Mouse (Mus musculus) forebrain, embryonic 12.5 days (tissue): Measurements from ENCODE around the gene Tnni1. TPM values are rescaled to one million over a fixed set of nuclear protein-coding genes. Genes with fewer than 3 reads are reported as not detected.

Source experiments
- ATAC-seq: fragments of 200-750 bp; cut with Nextera tagmentation; 2 replicates; pipeline ENCODE4 v1.8.0; 2017; ENCODE audit warnings: moderate TSS enrichment; ENCODE audit not compliant: low FRiP score
- H3K27ac ChIP-seq: fragments of 300-500 bp; sonication (generic); 2 replicates; pipeline ENCODE4 v1.5.1; 2016; ENCODE audit warnings: mild to moderate bottlenecking
- H3K27me3 ChIP-seq: fragments of 300-500 bp; sonication (generic); 2 replicates; pipeline ENCODE4 v1.6.1; 2016; ENCODE audit warnings: mild to moderate bottlenecking
- H3K36me3 ChIP-seq: fragments of 300-500 bp; sonication (generic); replicated peaks from 2 replicates; pipeline ENCODE4 v1.6.1; 2016; ENCODE audit warnings: mild to moderate bottlenecking
- H3K4me1 ChIP-seq: fragments of 300-500 bp; sonication (generic); 2 replicates; pipeline ENCODE4 v1.6.1; 2016
- H3K4me2 ChIP-seq: fragments of 300-500 bp; sonication (generic); 2 replicates; pipeline ENCODE4 v1.6.1; 2016; ENCODE audit warnings: mild to moderate bottlenecking, moderate library complexity
- H3K4me3 ChIP-seq: fragments of 300-500 bp; sonication (generic); replicated peaks from 2 replicates; pipeline ENCODE4 v1.5.1; 2016; ENCODE audit warnings: mild to moderate bottlenecking
- H3K9ac ChIP-seq: fragments of 300-500 bp; sonication (generic); 2 replicates; pipeline ENCODE4 v1.6.1; 2016; ENCODE audit warnings: mild to moderate bottlenecking
- H3K9me3 ChIP-seq: fragments of 300-500 bp; sonication (generic); 2 replicates; pipeline ENCODE4 v1.6.1; 2016
- whole genome bisulfite sequencing: fragments of 180-500 bp; shearing (Covaris S2); methylation state at CpG from one replicate; pipeline ENCODE4 v1.1.7; 2016; 5-methylcytosine and 5-hydroxymethylcytosine counted together
- polyA plus RNA-seq: library from polyadenylated mRNA; unstranded; fragments of >200 nt; fragmentation: Nextera tagmentation; extraction: Ambion mirVana; gene quantifications from 2 replicates; pipeline ENCODE4 v1.2.1, GENCODE M21; 2016

Tnni1 gene
- polyA plus RNA-seq, 1 experiment from 2014 or later, result 1.4 TPM

DNA sequence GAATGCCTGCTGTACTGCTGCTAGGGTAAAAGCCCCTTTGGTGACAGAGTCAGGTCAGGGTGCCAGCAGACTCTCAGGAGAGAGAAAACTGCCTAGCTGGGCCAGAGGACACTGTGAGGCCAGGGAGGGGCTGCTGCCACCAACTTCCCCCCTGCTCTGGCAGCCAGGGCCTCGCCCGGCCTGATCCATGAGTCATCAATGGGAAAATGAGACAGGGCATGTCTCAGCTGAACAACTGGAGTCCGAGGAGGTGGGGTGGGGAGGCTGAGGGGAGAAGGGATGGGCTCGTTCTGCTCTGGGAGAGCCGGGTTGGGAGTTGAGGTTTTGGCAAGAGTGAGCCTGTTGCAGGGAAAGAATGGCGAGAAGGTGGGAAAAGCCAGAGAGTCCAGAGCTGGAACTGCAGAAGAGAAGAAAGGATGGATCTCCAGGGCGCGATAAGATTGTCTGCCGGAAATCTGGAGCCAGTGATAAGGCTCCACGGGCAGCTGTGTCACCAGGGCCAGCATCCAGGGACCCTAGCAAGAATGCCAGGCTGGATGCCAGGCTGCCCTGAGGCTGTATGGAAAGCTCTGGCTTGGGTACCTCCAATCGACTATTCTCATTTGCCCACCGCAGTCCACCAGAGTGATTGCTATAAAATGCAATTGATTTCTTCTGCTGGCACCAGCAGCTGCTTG lies 8.2 kb upstream of the Tnni1 start:
- Histone ChIP-seq H3K9ac (no peak overlapping the region), H3K36me3 (no peaks in the 10 kb centered on the region), H3K27ac (no peak overlapping the region), H3K4me1 (peaks cover 16% of the 10 kb centered on the region), H3K27me3 (peaks cover 8% of the 10 kb centered on the region), H3K4me3 (no peak overlapping the region), H3K9me3 (no peaks in the 10 kb centered on the region), H3K4me2 (no peak overlapping the region)
- no peak for ATAC-seq
- 69% methylated on average over 12 of the region's 12 CpGs for WGBS

DNA sequence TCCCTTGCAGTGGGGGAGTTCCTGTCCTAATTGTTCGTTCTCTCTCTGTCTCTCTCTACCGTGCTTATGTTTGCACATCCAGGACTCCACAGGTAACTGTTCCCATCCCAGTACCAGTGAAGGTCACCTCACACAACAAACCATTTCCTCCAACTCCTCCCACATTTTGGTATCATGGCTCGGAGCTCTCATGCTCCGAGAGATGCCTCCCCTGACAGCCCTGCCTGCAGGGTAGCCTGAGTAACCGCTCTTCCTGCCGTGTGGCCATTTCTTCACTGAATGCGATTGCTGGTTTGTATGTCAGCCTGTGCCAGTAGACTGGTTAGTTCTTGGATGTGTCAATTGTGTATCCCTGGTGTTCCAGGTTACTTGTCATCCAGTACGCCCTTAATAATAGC lies 7.7 kb upstream of the Tnni1 start:
- H3K27me3 ChIP-seq, result peaks cover 7% of the 10 kb centered on the region
- no peaks in the 10 kb centered on the region for H3K36me3 ChIP-seq
- WGBS, result 80% methylated on average over 8 of the region's 8 CpGs
- H3K9ac ChIP-seq, result no peak overlapping the region
- no peak overlapping the region for H3K4me3 ChIP-seq
- peaks cover 13% of the 10 kb centered on the region for H3K4me1 ChIP-seq
- no peak overlapping the region for H3K4me2 ChIP-seq
- ATAC-seq, result no peak
- H3K27ac ChIP-seq, result no peak overlapping the region
- H3K9me3 ChIP-seq, result no peaks in the 10 kb centered on the region

DNA sequence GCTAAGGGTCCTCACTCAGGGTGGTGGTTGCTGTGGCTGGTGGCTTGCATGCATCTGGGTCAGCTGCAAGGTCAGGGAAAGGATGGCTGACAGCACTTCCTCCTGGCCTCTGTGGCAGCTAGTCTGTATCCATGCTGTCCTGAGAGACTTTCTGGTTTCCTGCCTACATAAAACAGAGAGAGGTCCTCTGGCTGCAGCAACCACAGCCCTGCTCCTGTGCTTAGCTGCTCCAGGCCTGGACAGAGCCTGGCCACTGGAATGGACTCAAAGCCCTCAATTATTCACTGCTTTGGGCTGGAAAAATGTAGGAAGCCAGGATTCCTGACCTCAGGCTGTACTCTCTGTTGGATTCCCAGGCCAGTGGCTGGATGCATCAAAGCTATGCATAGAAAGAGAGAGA lies 2.6 kb upstream of the Tnni1 start:
- Histone ChIP-seq H3K9ac (no peak overlapping the region), H3K4me3 (no peak overlapping the region), H3K27ac (no peak overlapping the region), H3K27me3 (peaks cover 4% of the 10 kb centered on the region; the same call in 1 of the 2 replicates), H3K4me2 (no peak overlapping the region), H3K9me3 (no peaks in the 10 kb centered on the region), H3K36me3 (no peaks in the 10 kb centered on the region), H3K4me1 (peaks cover 9% of the 10 kb centered on the region)
- ATAC-seq, result no peak

DNA sequence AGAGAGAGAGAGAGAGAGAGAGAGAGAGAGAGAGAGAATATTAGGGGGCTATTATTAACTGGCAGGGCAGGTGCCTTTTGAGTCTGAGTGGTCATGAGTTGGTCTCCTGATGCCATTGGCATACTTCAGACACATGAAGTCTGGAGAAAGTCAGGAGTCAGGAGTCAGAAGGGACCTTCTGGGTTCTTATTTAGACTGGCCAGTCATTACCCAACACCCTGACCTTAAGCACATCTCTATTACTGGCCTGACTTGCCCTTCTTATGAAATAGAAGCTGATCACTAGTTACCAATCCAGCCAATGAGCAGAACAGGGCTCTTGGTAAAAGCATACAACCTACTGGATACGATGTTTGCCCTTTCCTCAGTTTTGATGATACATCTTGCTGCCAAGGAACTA lies 2.2 kb upstream of the Tnni1 start:
- Histone ChIP-seq H3K4me1 (peaks cover 9% of the 10 kb centered on the region), H3K4me2 (no peak overlapping the region), H3K9me3 (no peaks in the 10 kb centered on the region), H3K27ac (no peak overlapping the region), H3K27me3 (peaks cover 4% of the 10 kb centered on the region; the same call in 1 of the 2 replicates), H3K36me3 (no peaks in the 10 kb centered on the region), H3K4me3 (no peak overlapping the region), H3K9ac (no peak overlapping the region)
- WGBS, result 97% methylated on average over 1 of the region's 1 CpGs
- ATAC-seq, result no peak

DNA sequence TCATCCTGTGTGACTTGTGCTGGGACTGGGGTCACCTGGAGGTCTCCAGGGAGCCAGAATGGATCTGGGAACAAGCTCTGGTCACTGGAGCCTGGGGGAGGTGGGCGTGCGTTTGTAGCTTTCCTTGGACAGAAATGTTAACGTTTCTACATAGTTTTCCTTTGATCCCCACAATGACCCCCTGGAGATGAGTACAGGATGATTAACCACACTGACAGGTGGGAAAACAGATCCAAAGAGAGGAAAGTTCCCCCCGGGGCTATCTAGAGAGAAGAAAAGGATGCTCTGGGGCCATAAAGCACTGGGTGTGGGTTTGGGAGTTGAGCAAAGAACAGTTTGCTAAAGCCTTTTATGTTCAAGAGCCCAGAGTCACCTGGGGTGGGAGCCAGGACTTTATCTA lies 1.4 kb downstream of the Tnni1 start:
- Histone ChIP-seq H3K4me2 (no peak overlapping the region), H3K27me3 (0 out of 2 replicates have a peak, but pooled peaks cover 4% of the 10 kb centered on the region), H3K4me1 (peaks cover 18% of the 10 kb centered on the region), H3K36me3 (no peaks in the 10 kb centered on the region), H3K9me3 (no peaks in the 10 kb centered on the region), H3K27ac (no peak overlapping the region), H3K4me3 (no peak overlapping the region), H3K9ac (no peak overlapping the region)
- ATAC-seq, result no peak
- WGBS, result 65% methylated on average over 4 of the region's 4 CpGs

DNA sequence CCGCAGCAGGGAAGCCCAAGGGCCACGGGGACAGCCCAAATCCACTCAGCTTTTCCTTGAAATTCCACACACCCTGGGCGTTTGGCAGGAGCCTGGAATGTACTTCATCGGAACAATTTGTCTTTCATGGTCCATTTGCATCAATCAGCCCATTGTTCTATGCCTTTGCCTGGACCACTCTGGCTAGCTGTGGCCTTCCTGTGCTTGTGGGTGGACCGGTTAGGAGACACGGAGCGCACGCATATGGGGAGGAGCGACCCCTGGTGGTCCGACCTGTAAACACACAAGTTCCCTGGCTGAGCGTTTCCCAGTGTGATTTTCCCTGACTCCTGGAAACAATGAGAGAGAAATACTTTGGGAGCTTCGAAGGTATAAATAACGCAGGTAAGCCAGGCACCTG lies 2.0 kb downstream of the Tnni1 start:
- no peaks in the 10 kb centered on the region for H3K9me3 ChIP-seq
- 16% methylated on average over 13 of the region's 13 CpGs for WGBS
- no peak overlapping the region for H3K27ac ChIP-seq
- no peak overlapping the region for H3K9ac ChIP-seq
- no peak overlapping the region for H3K4me2 ChIP-seq
- 0 out of 2 replicates have a peak, but pooled peaks cover 4% of the 10 kb centered on the region for H3K27me3 ChIP-seq
- no peaks in the 10 kb centered on the region for H3K36me3 ChIP-seq
- peak; percentile 70 for ATAC-seq
- peaks cover 18% of the 10 kb centered on the region for H3K4me1 ChIP-seq
- H3K4me3 ChIP-seq, result no peak overlapping the region

DNA sequence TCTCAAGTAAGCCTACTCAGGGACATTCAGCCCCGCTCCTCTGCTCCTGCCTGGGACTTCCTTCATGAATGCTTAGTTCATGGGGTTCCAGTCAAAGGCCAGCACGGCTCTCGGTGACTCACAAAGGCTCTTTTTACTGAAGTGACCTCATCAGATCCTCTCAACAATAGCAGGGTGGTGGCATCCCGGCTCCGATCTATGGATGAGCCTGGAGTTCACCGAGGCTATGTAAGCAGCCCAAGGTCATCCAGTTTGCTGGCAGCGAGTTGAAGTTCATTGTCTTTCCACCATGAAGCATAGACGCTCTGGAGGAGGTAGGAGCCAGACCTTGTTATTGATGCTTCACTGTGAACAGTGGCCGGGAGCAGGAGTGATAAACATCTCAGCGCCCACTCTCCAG lies 3.6 kb downstream of the Tnni1 start:
- 0 out of 2 replicates have a peak, but pooled peaks cover 4% of the 10 kb centered on the region for H3K27me3 ChIP-seq
- no peak overlapping the region for H3K4me3 ChIP-seq
- no peaks in the 10 kb centered on the region for H3K36me3 ChIP-seq
- peaks cover 18% of the 10 kb centered on the region for H3K4me1 ChIP-seq
- no peak overlapping the region for H3K9ac ChIP-seq
- no peak overlapping the region for H3K4me2 ChIP-seq
- WGBS, result 36% methylated on average over 10 of the region's 10 CpGs
- H3K9me3 ChIP-seq, result no peaks in the 10 kb centered on the region
- no peak overlapping the region for H3K27ac ChIP-seq
- no peak for ATAC-seq

DNA sequence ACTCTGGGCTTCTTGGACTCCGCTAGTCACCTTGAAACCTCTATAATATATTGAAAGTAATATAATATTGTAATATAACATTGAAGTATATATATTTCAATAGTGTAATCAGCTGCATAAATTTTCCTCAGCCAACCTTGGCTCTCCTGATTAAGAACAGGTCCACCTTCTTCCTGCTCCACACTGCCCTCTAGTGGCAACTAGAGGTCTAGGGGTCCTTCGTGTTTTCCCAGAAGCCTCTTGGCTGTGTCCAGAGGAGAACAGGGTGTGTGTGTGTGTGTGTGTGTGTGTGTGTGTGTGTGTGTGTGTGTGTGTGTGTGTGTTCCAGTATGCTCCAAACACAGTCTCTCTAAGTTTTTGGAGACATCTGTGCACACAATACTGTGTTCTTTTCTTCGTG lies 8.6 kb downstream of the Tnni1 start:
- no peaks in the 10 kb centered on the region for H3K36me3 ChIP-seq
- 41% methylated on average over 3 of the region's 3 CpGs for WGBS
- no peaks in the 10 kb centered on the region for H3K9me3 ChIP-seq
- no peak overlapping the region for H3K27ac ChIP-seq
- H3K27me3 ChIP-seq, result peaks cover 17% of the 10 kb centered on the region
- no peak overlapping the region for H3K9ac ChIP-seq
- peak; percentile 34; the same call in 1 of the 2 replicates for ATAC-seq
- H3K4me2 ChIP-seq, result no peak overlapping the region
- H3K4me3 ChIP-seq, result no peak overlapping the region
- peaks cover 6% of the 10 kb centered on the region for H3K4me1 ChIP-seq

DNA sequence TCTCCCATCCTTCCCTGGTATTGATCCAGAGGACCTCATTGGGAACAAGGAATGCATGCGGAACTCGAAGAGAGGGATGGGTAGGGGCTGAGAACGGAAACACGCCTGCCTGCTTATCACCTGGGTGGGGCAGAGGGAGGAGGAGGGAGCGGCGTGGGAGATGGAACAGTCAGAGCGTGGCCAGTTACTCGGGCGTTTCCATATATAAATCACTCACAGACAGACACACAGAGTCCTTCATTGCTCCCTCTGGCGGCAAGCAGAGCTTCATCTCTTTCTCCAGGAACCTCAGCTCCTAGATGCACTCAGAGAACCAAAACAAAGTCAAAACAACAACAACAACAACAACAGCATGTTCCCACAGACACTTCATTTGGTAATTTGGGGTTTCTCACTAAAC lies 9.5 kb downstream of the Tnni1 start:
- Histone ChIP-seq H3K36me3 (no peaks in the 10 kb centered on the region), H3K27me3 (peaks cover 26% of the 10 kb centered on the region), H3K4me3 (no peak overlapping the region), H3K9me3 (no peaks in the 10 kb centered on the region), H3K4me2 (no peak overlapping the region), H3K27ac (no peak overlapping the region), H3K4me1 (peaks cover 5% of the 10 kb centered on the region), H3K9ac (no peak overlapping the region)
- ATAC-seq, result no peak
- 58% methylated on average over 10 of the region's 10 CpGs for WGBS

DNA sequence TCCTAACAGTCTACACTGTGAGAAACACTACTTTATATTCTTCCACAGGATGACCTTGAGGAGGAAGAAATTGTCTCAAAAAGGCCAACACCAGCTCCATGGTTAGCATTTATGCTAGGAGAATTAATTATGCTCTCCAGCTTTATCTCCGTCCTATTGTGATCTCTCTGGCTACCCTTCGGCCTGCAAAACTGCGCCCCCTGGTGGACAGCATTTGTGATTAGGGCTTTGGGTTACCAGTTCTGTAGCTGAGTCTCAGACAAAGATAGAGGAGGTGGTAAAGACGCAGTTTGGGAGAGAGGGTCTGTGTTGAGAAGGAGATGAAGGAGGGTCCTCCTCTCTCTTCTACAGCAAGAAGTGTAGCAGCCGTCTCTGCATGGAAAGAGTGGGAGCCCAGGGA lies 10.6 kb downstream of the Tnni1 start:
- H3K4me3 ChIP-seq, result no peak overlapping the region

DNA sequence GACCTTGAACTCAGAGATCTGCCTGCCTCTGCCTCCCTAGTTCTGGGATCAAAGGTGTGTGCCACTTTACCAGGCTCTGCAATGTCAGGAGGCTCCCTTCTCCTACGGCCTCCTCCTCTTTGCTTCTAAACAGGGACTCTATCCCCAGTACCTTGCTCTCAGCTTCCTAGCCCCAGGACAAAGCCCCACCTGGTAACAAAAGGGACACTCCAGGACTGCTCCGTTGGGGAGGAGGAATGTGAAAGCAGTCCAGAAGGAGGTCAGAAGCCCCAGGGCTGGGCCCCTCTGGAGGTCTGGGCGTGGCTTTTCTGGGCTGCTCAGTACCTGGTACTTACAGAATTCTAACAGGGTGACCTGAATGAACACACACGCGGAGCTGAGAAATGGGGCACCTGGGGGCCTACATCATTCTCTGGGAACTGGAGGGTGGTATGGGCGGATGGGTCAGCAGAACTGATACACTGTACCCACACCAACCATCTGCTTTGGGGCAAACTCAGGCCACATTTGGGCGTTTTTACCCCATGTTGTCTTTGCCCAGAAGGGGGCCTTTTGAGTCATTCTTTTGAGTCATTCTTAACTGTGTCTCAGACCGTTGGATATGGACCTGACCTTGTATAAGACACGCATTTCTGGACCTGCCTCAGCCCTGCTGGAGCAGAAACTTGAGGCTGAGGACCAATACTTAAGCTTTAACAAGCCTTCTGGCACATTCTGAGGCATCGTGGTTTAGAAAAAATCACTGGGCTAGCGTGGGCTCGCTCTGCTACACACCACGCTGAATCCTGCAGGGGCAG lies 13.1 kb downstream of the Tnni1 start:
- Histone ChIP-seq H3K9ac (no peak overlapping the region), H3K4me2 (no peak overlapping the region), H3K4me1 (peaks cover 18% of the 10 kb centered on the region), H3K4me3 (no peak overlapping the region), H3K27ac (no peak overlapping the region), H3K27me3 (peaks cover 43% of the 10 kb centered on the region), H3K36me3 (no peaks in the 10 kb centered on the region), H3K9me3 (no peaks in the 10 kb centered on the region)
- ATAC-seq, result no peak
- WGBS, result 54% methylated on average over 13 of the region's 13 CpGs

More for the DNA sequence above, 10.6 kb downstream of the Tnni1 start:
- peaks cover 15% of the 10 kb centered on the region for H3K4me1 ChIP-seq
- no peak overlapping the region for H3K9ac ChIP-seq
- H3K36me3 ChIP-seq, result no peaks in the 10 kb centered on the region
- peaks cover 33% of the 10 kb centered on the region for H3K27me3 ChIP-seq
- no peaks in the 10 kb centered on the region for H3K9me3 ChIP-seq
- no peak overlapping the region for H3K4me2 ChIP-seq
- 9% methylated on average over 5 of the region's 5 CpGs for WGBS
- ATAC-seq, result 0 out of 2 replicates have a peak, but pooled peaks have one; percentile 19
- no peak overlapping the region for H3K27ac ChIP-seq

DNA sequence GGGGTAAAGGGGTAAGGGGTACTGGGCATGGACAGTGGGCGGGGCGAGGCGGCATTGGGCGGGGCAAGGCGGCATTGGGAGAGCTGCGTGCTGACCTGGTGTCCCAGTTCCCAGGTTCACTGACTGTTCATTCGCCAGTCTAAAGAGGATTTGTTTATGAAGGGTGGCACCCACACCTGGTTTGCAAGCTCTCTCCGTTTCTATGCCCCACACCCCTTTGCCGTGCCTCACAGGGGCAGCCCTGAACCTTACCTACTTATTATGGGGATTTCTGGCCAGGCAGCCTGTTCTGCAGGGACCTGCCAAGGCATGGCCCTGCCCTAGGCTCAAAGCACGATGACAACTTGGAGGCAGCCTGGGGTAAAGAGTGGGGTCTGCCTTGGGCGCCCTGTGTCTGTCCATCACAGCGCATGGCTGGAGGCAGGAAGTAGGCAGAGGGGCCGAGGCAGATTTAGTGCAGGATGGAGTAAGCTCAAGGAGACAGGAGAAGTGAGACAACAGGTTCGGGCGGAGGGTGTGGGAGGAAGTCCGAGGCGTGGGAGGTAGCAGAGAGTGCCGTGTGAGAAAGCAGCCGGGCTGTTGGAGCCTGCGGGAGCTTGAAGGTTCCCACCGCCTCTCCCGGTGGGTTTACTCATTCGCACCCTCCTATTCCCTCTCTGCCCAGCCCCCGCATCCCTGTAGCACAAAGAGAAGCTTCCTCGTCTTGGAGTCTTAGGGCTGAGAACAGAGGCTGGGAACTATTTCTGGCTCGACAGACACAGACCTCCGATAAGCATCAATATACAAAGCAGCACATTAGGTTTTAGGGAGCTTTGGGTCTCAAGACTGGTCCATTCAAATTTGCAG lies 14.4 kb downstream of the Tnni1 start:
- ATAC-seq, result 0 out of 2 replicates have a peak, but pooled peaks have one; percentile 19
- H3K36me3 ChIP-seq, result no peaks in the 10 kb centered on the region
- WGBS, result 23% methylated on average over 27 of the region's 27 CpGs
- H3K9ac ChIP-seq, result peak overlapping the region; percentile 36; the same call in 1 of the 2 replicates
- no peak overlapping the region for H3K27ac ChIP-seq
- no peaks in the 10 kb centered on the region for H3K9me3 ChIP-seq
- peaks cover 43% of the 10 kb centered on the region for H3K27me3 ChIP-seq
- peak overlapping the region; percentile 19 for H3K4me3 ChIP-seq
- H3K4me1 ChIP-seq, result peaks cover 18% of the 10 kb centered on the region
- peak overlapping the region; percentile 48 for H3K4me2 ChIP-seq
